Mouse (Mus musculus) hematopoietic stem cell, adult 5-6 weeks (primary cell): ENCODE data around the gene Tmem128. TPM values are rescaled to one million over a fixed set of nuclear protein-coding genes. Genes with fewer than 3 reads are reported as not detected.

Experiments used
- ATAC-seq, 2 experiments: fragments of 125-278 bp in 1 of 2; replicated peaks in 1 of 2; 2 replicates each; pipeline ENCODE4 v1.8.0; 2016 to 2017; ENCODE audit warnings: inconsistent platforms in 2 of 2, mild to moderate bottlenecking in 2 of 2, moderate number of reproducible peaks in 2 of 2, low read depth in 1 of 2, moderate TSS enrichment in 1 of 2; ENCODE audit not compliant: low FRiP score in 2 of 2, poor library complexity in 2 of 2, severe bottlenecking in 2 of 2, insufficient read depth in 1 of 2, low TSS enrichment in 1 of 2
- total RNA-seq: library from RNA; stranded (forward); fragments of 172-1452, 232-1000 nt; gene quantifications from 2 replicates; pipeline ENCODE4 v1.2.3, GENCODE M21; 2017

The Tmem128 gene
- total RNA-seq, result 28.4 and 40.1 TPM in 2 replicates

DNA sequence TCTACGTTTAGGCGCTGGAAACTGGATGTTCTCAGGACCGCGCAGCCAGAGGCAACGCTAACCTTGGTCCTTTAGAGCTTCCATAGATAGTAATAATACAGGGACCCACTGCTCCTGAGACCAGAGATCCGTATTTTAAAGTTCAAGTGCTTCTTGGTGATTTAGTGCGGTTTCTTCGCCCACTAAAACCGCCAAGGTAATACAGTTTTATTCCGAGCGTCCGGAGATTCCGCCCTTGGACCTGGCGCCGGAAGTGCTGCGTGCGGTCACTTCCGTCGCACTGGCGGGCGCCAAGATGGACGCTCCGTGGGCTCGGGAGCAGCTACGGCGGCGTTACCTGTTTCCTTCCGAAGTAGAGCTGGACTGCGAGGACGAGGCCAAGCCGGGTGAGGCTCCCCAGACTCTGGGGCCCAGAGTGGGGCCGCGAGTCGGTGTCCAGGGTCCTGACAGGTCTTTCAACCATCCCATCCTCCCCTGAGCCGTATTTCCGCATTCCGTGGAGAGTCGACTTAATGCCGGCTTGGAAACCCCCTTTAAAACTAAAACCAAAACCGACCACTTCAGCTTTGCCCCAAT lies at the start of gene Tmem128:
Gene Tmem128 (plus strand): TSS at position 79 of the 576 bp plus-strand sequence.
- ATAC-seq, result peak; percentile 80

DNA sequence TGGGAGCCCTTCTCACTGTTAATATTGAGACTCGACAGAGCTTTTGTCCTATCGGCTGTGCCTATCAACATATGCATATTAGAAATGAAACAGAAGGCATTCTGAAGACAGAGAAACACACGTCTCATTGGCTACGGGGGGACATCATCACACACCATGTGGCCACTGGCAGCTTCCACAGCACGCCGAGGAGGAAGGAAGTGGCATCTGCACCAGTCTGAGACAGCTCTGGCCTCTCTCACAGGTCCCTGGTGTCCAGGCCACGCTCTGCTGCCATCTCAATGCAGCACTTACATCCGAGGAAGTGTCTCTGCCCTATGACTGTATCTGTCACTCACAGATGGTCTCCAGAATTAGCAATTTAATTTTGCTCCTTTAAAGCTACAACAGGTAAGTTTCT lies 48.3 kb upstream of the Tmem128 start:
- ATAC-seq, result 0 out of 4 replicates have a peak, but pooled peaks of 1 of the 2 experiments have one; percentile 12

DNA sequence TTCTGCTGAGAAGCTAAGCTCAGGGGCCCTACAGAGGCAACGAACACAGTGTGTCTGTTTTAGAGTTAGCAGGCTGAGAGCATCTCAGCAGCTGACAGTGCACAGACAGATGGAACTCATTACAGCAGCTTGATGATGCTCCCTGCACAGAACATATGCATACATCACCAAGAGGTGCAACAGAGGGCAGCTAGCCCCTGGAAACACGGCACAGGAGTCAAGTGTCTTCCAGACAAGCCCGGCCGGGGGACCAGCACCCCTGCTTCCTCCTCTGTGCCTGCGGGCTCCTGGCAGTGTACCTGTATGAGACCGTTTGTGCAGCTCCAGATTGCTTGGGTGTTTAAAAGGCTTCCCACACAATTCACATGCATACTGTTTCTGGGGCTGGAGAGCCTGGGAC lies 47.0 kb upstream of the Tmem128 start:
- ATAC-seq, result no peak

DNA sequence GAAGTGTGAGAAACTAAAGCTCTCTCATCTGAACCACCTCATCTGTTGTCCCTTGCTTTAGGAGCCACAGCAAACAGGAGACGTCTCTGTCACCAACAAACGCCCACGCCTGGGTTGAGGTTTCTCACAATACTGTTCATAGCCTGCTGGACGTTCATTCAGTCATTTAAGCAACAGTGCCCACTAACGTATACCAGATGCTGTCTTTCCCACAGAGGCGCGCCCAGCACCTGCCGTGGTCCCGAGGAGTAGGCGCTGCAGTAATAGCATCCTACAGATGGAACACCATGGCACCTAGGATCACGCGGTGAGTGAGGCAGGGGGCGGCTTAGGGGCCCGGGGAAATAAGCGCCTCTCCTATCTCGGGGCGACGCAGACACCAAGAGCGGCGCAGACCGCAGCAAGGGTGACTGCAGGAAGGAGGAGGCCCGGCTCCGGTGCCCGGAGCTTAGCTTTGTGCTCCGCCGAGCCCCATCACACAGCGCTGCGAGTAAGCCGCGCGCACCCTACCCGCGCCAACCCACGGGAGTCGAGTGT lies 40.1 kb upstream of the Tmem128 start:
- peak; percentile 74 to 75 for ATAC-seq

DNA sequence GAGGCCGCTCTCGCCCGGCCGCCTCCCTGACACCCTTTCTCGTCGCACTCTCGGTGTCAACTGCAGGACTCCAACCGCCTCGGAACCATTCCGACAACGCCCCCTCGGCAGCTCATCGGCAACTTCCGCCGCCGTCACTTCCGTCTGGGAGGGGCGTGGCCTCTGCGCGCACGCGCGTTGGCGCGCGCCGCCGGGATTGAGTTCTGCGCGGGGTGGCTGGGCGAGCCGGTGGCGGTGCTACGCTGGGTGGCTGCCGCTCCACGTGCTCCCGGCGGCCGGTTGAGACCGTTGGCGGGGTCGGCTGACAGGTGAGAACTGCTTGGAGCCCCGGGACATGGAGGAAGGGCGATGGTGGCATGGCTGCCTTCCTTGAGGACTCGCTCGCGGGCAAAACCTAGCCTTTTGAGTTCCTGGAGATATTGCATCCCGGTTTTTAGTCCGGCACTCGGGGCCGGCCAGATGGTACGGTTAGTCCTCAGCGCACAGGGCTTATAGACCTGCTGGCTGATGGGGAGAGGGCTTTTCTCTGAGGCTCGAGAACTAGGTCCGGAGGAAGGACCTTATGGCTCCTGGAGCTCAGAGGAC lies 39.6 kb upstream of the Tmem128 start, which contains the start of the genes Zbtb49 and Lyar:
Gene Zbtb49 (minus strand): TSS at position 130 of the 585 bp plus-strand sequence.
Gene Lyar (plus strand): TSS at position 143 of the 585 bp plus-strand sequence.
- ATAC-seq, result peak; percentile 68 to 91

DNA sequence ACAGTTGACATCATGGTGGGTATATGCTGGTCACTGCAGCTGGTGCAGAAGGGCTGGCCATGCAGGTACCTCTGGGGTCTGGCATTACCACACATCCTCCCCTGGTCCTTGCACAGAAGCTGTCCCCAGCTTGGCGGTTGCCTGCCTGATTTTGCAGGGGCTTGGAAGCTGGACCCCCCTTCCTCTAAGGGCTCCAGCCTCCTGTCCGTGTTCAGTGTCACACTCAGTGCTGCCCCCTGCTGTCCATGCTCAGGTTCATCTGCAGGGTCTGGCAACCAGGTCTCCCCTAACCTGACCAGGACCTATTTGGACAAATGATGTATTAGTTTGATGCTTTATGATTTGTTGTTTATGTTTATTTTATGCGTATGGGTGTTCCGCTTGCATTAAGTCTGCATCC lies 24.6 kb upstream of the Tmem128 start:
- peak; percentile 82 to 83 for ATAC-seq

DNA sequence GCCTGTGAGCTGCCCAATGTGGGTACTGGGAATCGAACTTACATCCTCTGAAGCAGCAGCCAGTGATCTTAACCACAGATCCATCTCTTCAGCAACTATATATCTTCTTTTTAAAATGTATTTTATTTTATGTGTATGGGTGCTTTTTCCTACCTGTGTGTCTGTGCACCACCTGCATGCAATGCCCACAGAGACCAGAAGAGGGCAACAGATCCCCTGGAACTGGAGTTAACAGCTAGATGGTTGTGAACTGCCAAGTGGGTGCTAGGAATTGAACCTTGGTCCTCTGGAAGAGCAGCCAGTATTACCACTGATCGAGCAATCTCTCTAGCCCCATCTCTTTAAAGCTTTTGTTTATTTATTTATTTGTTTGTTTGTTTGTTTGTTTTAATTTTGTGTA lies 23.4 kb upstream of the Tmem128 start:
- no peak for ATAC-seq

DNA sequence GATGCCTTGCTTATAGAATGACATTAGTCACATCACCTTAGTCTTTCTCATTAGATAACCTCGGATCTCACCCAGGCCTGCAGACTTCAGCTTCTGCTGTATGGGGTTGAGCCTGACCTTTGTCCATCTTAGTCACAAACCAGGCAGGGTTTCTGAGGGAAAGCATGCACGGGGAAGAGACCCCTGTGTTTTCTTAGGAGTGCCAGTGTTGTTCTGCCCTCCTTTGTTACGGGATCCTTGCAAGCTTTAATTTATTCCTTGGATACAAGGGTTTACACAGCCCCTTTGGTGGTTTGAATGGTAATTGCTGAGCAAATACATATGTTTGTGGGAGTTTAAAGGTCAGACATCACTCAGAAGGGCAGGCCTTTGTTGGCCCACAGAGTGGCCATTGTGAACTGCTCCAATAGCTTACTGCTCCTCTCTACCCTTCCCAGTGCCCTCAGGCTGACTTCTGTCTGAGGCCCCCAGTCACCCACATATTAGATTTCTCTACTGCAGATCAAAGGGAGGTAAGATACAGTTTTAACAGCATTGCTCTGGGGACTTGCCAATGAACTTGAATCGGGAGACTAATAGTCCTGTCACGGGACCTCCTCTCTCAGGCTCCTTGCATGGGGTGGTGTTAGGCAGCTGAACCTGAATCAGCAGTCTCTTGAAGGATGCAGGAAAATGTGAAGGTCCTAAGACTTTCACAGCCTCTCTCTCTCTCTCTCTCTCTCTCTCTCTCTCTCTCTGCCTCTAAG lies 19.1 kb upstream of the Tmem128 start:
- ATAC-seq, result no peak

DNA sequence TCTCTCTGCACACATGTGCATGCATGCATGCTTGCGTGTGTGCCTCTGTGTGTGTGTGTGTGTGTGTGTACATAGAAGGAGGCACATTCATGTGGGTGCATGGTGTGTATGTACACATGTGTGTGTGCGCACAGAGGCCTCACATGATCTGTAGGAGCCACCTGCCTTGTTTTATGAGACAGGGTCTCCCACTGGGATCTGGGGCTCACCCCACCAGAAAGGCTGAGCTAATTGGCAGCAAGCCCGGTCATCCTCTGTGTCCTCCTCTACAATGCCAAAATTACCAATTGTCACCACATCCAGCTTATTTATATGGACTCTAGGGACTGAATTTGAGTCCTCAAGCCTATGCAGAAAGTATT lies 18.5 kb upstream of the Tmem128 start:
- no peak for ATAC-seq

DNA sequence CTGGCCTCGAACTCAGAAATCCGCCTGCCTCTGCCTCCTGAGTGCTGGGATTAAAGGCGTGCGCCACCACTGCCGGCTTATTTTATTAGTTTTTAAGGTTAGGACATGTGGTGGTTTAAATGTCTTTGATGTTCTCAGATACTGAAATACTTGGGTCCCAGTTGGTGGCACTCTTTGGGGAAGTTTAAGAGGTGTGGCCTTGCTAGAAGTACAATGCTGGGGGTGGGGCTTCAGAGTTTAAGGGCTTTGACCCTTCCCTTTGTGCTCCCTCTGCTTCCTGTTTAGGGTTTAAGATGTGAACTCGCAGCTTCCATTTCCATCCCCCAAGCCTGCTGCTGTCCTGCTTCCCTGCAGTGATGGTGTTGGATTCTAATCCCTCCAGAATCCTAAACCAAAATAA lies 18.0 kb upstream of the Tmem128 start:
- no peak for ATAC-seq

DNA sequence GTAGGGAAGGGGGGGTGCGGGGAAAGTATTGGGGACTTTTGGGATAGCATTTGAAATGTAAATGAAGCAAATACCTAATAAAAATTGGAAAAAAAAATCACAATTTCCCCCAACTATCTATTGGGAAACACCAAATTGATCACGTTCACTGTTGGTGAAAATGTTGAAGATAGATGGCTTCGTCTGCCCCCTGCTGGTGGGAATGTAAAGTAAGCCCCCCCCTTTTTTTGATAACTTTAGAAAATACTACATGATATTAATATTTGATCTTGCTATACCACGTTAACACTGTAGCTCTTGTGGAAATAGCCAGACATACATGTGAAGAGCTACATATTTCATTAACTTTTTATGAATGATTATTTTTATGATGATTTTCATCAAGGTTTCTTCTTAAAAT lies 4.8 kb upstream of the Tmem128 start:
- no peak; a peak in 1 of 4 replicates for ATAC-seq

DNA sequence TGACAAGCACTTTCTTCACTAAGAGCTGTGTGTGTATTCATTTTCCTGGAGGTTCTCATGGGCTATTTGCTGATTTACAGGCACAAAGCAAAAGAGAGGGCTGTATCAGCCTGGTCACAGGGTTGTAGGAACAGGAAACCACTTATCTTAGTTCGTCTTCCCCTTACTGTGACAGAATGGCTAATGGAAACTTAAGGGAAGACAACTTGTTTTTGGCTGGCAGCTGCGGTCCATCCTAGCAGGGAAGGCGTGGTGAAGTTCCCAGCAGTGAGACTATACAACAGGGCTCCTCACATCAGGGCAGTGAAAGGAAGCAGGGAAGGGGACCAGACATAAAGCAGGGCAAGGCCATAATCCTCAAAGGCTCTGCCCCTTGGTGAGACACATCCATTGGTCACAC lies 4.3 kb upstream of the Tmem128 start:
- ATAC-seq, result peak; percentile 33 to 50; a peak in 3 of 4 replicates

DNA sequence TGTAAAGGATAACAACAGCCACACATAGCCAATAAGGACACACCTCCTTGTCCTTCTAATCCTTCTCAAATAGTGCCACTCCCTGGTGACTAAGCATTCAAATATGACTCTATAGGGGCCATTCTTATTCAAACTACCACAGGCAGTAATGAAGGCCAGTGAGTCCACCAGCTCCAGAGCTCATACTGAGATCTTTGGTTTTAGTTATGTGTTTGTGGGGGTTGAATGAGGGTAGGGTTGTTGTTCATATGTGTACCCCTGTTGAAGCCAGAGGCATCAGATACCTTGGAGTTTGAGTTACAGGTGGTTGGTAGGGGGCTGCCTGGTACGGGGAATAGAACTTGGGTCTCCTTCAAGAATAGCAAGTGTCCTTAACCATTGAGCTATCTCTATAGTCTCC lies 3.4 kb upstream of the Tmem128 start:
- no peak for ATAC-seq

DNA sequence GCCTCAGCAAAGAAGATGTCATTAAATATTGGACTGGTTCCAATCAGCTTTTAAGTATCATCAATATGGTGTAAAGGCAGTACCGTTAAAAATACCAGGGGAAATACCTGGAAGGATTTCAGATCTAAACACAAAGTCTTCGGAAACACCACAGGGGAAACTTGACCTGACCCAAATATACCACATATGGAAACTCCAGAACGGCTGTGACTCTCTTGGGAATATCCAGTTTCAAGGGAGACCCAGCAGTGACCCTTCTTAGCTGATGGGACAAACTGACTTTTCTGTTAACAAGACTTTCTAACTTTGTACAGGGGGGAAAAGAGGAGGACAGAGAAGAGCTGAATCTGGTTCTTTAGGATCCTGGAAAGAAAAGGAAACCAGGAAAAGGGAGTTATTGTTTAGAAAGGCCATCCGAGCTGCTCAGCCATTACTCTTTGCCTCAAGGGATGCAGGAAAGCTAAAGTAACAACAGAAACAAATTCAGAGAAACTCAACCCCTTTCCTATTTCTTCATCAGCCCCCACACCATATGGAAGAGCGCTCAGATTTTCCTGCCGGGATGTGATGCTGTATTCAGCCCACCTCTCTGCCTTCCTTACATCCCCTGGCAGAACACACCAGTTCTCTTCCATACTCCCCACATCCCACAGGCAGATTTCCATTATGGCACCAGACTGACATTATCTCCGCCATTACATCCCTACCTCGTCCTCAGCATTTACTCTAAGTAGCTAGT lies 1.8 kb upstream of the Tmem128 start:
- ATAC-seq, result no peak

DNA sequence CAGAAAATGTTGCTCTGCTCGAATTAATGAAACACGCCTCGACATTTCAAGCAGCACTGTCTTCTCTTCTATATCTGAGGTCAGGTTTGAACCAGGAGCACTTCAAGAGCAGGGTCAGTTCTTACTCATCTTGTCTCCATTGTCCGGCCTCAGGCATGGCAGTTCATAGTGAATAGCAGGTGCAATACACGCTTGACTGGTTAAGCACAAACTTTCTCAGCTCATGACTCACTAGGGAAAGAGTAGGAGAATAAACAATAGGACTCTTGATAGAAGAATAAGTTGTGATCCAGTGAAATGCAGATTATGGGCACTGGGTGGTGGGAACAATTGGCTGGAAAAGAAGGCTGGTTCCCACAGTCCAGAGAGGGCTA lies 1.2 kb upstream of the Tmem128 start:
- ATAC-seq, result no peak

DNA sequence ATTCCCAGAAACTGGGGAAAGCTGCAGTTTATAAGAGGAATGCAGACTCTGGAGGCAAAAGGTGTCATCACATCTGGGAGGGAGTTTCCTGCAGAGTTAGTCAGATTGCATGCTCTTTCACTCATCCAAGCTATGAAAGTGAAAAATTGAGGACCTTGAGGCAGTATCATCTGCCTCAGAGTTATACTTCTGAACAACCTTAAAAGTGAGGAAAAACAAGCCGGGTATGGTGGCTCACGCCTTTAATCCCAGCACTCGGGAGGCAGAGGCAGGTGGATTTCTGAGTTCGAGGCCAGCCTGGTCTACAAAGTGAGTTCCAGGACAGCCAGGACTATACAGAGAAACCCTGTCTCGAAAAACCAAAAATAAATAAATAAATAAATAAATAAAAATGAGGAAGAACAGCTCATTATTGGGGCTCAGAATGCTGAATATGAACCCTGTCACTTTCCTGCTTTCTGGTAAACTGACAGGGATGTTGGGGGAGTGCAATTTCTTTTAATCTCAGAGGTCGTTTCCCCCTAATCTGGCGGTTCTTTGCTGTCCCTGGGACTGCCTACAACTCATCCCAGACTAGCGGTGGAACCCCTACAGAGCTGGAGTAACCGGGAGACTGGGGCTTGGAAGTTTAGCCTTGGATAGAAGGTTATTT lies 404 bp upstream of the Tmem128 start:
- ATAC-seq, result no peak

DNA sequence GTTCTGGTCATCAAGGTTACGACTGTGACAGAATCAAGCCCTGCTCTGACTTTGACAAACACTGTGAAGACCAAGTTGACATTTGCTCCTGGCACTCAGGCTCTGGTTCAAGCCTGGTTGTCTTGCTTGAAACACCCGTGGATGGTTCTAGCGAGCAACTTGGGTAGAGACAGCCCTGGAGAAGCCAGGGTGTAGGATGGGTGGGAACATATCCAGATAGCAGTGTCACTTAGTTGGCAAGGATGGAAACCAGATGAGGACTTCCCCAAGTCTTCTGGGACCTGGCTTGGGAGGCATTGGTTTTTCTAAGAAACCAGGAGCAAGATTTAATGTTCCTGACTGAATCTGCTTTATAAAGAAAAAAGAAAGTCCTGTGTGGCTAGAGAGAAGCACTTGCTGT lies 11.0 kb downstream of the Tmem128 start:
- no peak for ATAC-seq
